Mouse (Mus musculus) forebrain, postnatal 0 days (tissue): ENCODE data around the gene Lhx4. TPM values are rescaled to one million over a fixed set of nuclear protein-coding genes. Genes with fewer than 3 reads are reported as not detected.
A peak's percentile ranks its signal among the peaks of the same experiment; 100 is the strongest.

Experiments used
- ATAC-seq: fragments of 200-750 bp; cut with Nextera tagmentation; 2 replicates; pipeline ENCODE4 v1.8.0; 2017; ENCODE audit warnings: mild to moderate bottlenecking, moderate library complexity
- DNase-seq: peaks from one replicate; pipeline ENCODE4 v3.0.0-alpha.2; 2015
- H3K27ac ChIP-seq: fragments of 300-500 bp; sonication (generic); 2 replicates; pipeline ENCODE4 v1.5.1; 2014; ENCODE audit warnings: low read depth, mild to moderate bottlenecking, antibody characterized with exemption, low read length, moderate library complexity, mixed read lengths
- H3K27me3 ChIP-seq: fragments of 300-500 bp; sonication (generic); 2 replicates; pipeline ENCODE4 v1.6.1; 2014; ENCODE audit warnings: mild to moderate bottlenecking, low read length, mixed read lengths; ENCODE audit not compliant: insufficient read depth
- H3K36me3 ChIP-seq: fragments of 300-500 bp; sonication (generic); 2 replicates; pipeline ENCODE4 v1.6.1; 2014; ENCODE audit warnings: mild to moderate bottlenecking, moderate library complexity; ENCODE audit not compliant: insufficient read depth
- H3K4me1 ChIP-seq: fragments of 300-500 bp; sonication (generic); 2 replicates; pipeline ENCODE4 v1.6.1; 2014; ENCODE audit warnings: antibody characterized with exemption; ENCODE audit not compliant: insufficient read depth
- H3K4me2 ChIP-seq: fragments of 300-500 bp; sonication (generic); 2 replicates; pipeline ENCODE4 v1.6.1; 2014; ENCODE audit warnings: low read depth, mild to moderate bottlenecking, moderate library complexity
- H3K4me3 ChIP-seq: fragments of 300-500 bp; sonication (generic); 2 replicates; pipeline ENCODE4 v1.5.1; 2014; ENCODE audit warnings: low read depth, low read length, mixed read lengths
- H3K9ac ChIP-seq: fragments of 300-500 bp; sonication (generic); 2 replicates; pipeline ENCODE4 v1.6.1; 2014; ENCODE audit warnings: mild to moderate bottlenecking
- H3K9me3 ChIP-seq: fragments of 300-500 bp; sonication (generic); 2 replicates; pipeline ENCODE4 v1.6.1; 2016; ENCODE audit warnings: low read length
- CTCF ChIP-seq: sonication (generic); IDR thresholded peaks from 2 replicates; pipeline ENCODE4 v1.5.1; 2016; ENCODE audit warnings: antibody characterized with exemption, control low read depth, low read depth
- WGBS: fragments of 180-500 bp; shearing (Covaris S2); extraction: QIAGEN DNeasy Blood & Tissue Kit; methylation state at CpG from one replicate; pipeline ENCODE4 v1.1.7; 2014; 5-methylcytosine and 5-hydroxymethylcytosine counted together
- polyA plus RNA-seq: library from polyadenylated mRNA; unstranded; fragments of >200 nt; fragmentation: Nextera tagmentation; extraction: Ambion mirVana; gene quantifications from 2 replicates; pipeline ENCODE4 v1.2.1, GENCODE M21; 2015
- total RNA-seq: library from RNA; depleted of rRNA; stranded (reverse); fragments of >200 nt; gene quantifications from 2 replicates; pipeline ENCODE4 v1.2.3, GENCODE M21; 2014

Lhx4 gene
- total and polyA plus RNA-seq, 2 experiments from 2014 or later, result 0.11 TPM; not detected in 1

- WGBS, result 51% methylated on average over 5 of the region's 5 CpGs
- DNase-seq (no peak), ATAC-seq (no peak)
- H3K36me3 ChIP-seq, result no peaks in the 10 kb centered on the region
- H3K4me1 ChIP-seq, result no peaks in the 10 kb centered on the region
- H3K4me2 ChIP-seq, result no peak overlapping the region
- peaks cover 14% of the 10 kb centered on the region for H3K27me3 ChIP-seq
- no peaks in the 10 kb centered on the region for H3K9me3 ChIP-seq
- TF ChIP-seq CTCF, result no peak
- H3K4me3 ChIP-seq, result no peak overlapping the region
- H3K27ac ChIP-seq, result no peak overlapping the region
- no peak overlapping the region for H3K9ac ChIP-seq
These were observed 31.5 kb downstream of the Lhx4 start for GRCm38 (mm10) chr1:155720006-155720405.

GRCm38 (mm10) chr1:155718851-155719250 is 32.6 kb downstream of the Lhx4 start:
- TF ChIP-seq CTCF, result no peak
- no peak for ATAC-seq
- Histone ChIP-seq H3K9ac (no peak overlapping the region), H3K4me1 (no peaks in the 10 kb centered on the region), H3K27ac (no peak overlapping the region), H3K4me2 (no peak overlapping the region), H3K27me3 (peaks cover 13% of the 10 kb centered on the region), H3K4me3 (no peak overlapping the region), H3K36me3 (no peaks in the 10 kb centered on the region), H3K9me3 (no peaks in the 10 kb centered on the region)
- DNase-seq, result no peak
- 75% methylated on average over 3 of the region's 3 CpGs for WGBS

- WGBS, result 96% methylated on average over 12 of the region's 12 CpGs
- Histone ChIP-seq H3K9ac (no peak overlapping the region), H3K27me3 (peaks cover 4% of the 10 kb centered on the region), H3K4me1 (no peaks in the 10 kb centered on the region), H3K9me3 (no peaks in the 10 kb centered on the region), H3K4me2 (no peak overlapping the region), H3K36me3 (no peaks in the 10 kb centered on the region), H3K27ac (no peak overlapping the region), H3K4me3 (no peak overlapping the region)
- TF ChIP-seq CTCF, result no peak
- no peak for DNase-seq
- ATAC-seq, result no peak
These were observed 34.2 kb downstream of the Lhx4 start for GRCm38 (mm10) chr1:155717301-155717700.

GRCm38 (mm10) chr1:155715366-155715765 is 36.1 kb downstream of the Lhx4 start:
- H3K27ac ChIP-seq, result no peak overlapping the region
- no peaks in the 10 kb centered on the region for H3K27me3 ChIP-seq
- H3K36me3 ChIP-seq, result no peaks in the 10 kb centered on the region
- no peak overlapping the region for H3K9ac ChIP-seq
- no peak overlapping the region for H3K4me2 ChIP-seq
- H3K4me1 ChIP-seq, result no peaks in the 10 kb centered on the region
- H3K4me3 ChIP-seq, result no peak overlapping the region
- H3K9me3 ChIP-seq, result no peaks in the 10 kb centered on the region
- ATAC-seq (no peak), DNase-seq (no peak)
- no peak for TF ChIP-seq CTCF

- H3K4me1 ChIP-seq, result no peaks in the 10 kb centered on the region
- no peak overlapping the region for H3K4me3 ChIP-seq
- TF ChIP-seq CTCF, result no peak
- peak; percentile 21 for DNase-seq
- no peak overlapping the region for H3K4me2 ChIP-seq
- no peaks in the 10 kb centered on the region for H3K27me3 ChIP-seq
- no peak overlapping the region for H3K27ac ChIP-seq
- H3K9me3 ChIP-seq, result no peaks in the 10 kb centered on the region
- no peaks in the 10 kb centered on the region for H3K36me3 ChIP-seq
- ATAC-seq, result no peak
- no peak overlapping the region for H3K9ac ChIP-seq
- 55% methylated on average over 2 of the region's 2 CpGs for WGBS
These were observed 38.2 kb downstream of the Lhx4 start for GRCm38 (mm10) chr1:155713306-155713705.

GRCm38 (mm10) chr1:155704182-155704581 is 47.3 kb downstream of the Lhx4 start:
- Histone ChIP-seq H3K4me2 (no peak overlapping the region), H3K27ac (no peak overlapping the region), H3K36me3 (no peaks in the 10 kb centered on the region), H3K9me3 (no peaks in the 10 kb centered on the region), H3K9ac (no peak overlapping the region), H3K4me3 (no peak overlapping the region), H3K4me1 (no peaks in the 10 kb centered on the region), H3K27me3 (no peaks in the 10 kb centered on the region)
- ATAC-seq, result peak; percentile 36
- DNase-seq, result no peak
- no peak for TF ChIP-seq CTCF
- 53% methylated on average over 5 of the region's 5 CpGs for WGBS

- no peak for DNase-seq
- H3K9ac ChIP-seq, result no peak overlapping the region
- H3K9me3 ChIP-seq, result no peaks in the 10 kb centered on the region
- H3K4me1 ChIP-seq, result 0 out of 2 replicates have a peak, but pooled peaks cover 8% of the 10 kb centered on the region
- WGBS, result 82% methylated on average over 5 of the region's 5 CpGs
- TF ChIP-seq CTCF, result no peak
- no peaks in the 10 kb centered on the region for H3K36me3 ChIP-seq
- H3K4me2 ChIP-seq, result no peak overlapping the region
- H3K27me3 ChIP-seq, result no peaks in the 10 kb centered on the region
- no peak overlapping the region for H3K4me3 ChIP-seq
- no peak for ATAC-seq
- no peak overlapping the region for H3K27ac ChIP-seq
These were observed 48.2 kb downstream of the Lhx4 start for GRCm38 (mm10) chr1:155703191-155703680.
